Mouse (Mus musculus) kidney, adult 11 months (tissue): ENCODE measurements around the gene 4930442H23Rik.

Source experiments
- DNase-seq: peaks from one replicate; pipeline ENCODE4 v3.0.0; 2022

Gene 4930442H23Rik

GRCm38 (mm10) chr10:81143157-81143633 is 40.5 kb downstream of the 4930442H23Rik start:
- DNase-seq = no peak

DNA sequence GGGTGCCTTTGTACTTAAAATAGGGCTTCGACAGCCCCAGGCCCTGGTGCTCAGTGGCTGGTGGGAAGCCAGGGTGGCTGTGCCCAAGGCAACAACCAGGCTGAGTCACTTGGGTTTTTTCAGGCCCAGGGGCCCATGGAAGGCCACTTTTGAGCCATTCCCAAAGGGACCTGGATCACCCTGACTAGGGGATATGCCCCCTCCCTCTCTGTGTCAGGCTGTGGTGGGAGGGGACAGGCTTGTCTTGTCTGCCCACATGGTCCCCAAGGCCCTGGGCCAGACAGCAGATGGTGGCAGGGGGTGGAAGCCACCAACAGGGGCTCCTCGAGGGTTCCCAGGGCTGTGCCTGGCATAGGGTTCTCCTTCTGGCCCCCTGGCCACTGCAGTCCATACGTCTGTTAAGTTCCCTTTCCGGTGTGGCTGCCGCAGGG is 41.1 kb downstream of the 4930442H23Rik start:
- DNase-seq = no peak

GRCm38 (mm10) chr10:81141455-81142210 is 42.0 kb downstream of the 4930442H23Rik start:
- DNase-seq = no peak

GRCm38 (mm10) chr10:81140717-81141454 is 42.8 kb downstream of the 4930442H23Rik start:
- DNase-seq = peak; percentile 39

- no peak for DNase-seq
Measured at GRCm38 (mm10) chr10:81140005-81140404, 43.6 kb downstream of the 4930442H23Rik start.

- DNase-seq = no peak
Measured at GRCm38 (mm10) chr10:81139529-81139846, 44.2 kb downstream of the 4930442H23Rik start.

DNA sequence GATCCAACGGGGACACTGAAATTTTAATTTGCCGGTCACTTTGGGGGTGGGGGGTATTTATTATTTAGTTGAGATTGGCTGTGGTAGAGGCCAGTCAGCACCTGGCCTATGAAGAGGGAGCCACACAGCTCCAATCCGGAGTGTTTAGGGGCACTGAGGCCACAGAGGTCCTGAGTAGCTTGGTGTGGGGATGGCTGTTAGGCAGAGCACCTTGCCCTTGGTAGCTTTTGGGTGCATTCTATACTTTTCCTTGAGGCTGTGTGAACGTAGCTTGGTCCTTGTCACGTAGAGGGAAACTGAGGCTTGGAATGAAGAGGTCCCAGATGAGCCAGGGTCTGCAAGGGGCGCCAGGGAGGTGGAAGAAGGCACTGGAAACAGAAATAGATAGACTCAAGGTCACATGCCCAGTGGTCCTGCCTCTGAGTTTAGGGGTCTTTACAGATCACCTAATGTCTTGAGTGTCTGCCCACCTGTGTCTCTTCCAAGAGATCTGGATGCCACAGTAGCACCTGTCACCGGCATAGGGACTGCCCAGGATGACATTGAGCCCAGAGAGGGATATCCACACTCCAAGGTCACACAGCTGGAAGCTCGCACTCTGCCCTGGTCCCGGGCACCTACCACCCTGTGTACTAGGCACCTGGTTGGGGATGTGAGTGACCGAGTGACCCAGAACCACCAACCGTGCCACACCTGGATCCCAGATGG is 44.7 kb downstream of the 4930442H23Rik start:
- DNase-seq = no peak

- peak; percentile 45 for DNase-seq
Measured at GRCm38 (mm10) chr10:81138131-81138782, 45.4 kb downstream of the 4930442H23Rik start.

DNA sequence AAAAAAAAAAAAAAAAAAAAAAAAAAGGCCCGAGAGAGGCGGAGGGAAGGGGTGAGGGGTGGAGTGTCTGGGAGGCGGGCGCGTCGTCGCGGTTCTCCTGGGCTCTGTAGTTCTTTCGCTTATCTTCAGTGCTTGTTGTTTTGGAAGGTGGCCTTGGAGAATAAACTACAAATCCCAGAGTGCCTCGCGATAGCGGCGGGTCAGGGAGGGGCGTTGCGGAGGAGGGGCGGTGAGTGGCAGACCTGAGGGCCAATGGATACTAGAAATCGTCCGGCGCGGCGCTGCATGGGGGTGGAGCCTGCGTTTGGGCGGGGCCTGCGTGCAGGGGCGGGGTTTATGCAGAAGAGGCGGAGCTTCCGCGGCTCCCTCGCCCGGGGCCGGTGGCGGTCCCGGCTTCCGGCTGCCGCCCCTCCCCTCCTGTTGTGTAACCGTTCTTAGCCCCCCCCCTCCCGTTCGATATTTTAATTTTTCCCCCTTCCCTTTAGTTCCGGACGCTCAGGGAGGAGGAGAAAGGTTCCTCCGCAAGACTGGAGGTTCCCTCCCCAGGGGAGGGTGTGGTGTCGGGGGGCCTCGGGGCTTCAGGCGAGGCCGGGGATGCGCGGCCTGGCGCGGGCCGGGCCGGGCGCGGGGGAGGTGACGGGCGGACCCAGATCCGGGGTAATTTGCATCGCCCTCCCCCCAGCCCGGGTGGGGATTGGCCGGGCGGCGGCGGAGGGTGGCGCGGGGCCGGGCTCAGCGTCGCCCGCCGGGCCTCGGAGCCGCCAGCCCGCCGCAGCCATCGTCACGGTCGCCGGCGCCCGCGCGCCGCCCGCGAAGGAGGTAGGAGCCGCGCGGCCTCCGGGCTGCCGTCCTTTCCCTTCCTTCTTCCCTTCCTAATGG is 46.2 kb downstream of the 4930442H23Rik start:
- peak; percentile 99 for DNase-seq

- DNase-seq = peak; percentile 92
Measured at GRCm38 (mm10) chr10:81136706-81137231, 46.9 kb downstream of the 4930442H23Rik start.

DNA sequence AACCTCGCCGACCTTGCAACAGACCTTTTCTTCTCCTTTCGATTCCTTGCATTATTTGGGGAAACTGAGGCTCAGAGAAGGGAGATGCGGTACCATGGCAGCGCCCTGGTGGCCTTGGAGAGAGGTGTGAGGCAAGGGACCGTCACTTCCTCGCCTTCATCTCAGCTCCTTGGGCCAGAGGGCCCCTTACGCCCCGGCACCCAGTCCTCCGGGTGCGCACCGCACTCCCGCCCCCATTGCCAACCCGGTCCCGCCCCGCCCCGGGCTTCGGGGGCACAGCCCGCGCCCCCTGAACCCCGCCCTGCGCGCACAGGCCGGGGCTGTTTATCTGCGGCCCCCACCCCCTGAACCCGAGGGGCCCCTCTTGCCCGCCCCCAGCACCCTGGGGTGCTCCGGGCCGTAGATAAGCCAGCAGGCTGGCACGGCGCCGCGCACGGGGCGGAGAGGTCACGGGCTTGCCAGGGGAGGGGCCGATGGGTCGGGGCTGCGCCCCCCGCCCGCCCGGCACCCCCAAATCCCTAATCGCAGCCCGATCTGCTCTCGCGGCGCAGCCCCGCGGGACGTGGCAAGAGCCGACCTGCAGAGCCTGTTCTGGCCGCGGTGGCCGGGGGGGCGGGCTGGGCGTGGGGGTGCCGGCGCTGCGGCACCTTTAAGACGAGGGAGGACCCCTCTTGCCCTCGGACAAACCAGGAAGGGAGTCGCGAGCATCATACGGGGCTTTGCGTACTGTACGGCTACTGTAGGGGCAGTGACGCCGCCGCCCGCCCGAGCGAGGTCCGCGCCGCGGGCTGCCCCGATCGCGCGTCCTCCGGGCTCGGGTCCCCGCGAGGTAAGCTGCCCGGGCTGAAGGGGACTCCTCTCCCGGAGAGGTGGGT is 47.6 kb downstream of the 4930442H23Rik start:
- peak; percentile 74 for DNase-seq

- peak; percentile 61 for DNase-seq
Measured at GRCm38 (mm10) chr10:81134966-81135681, 48.5 kb downstream of the 4930442H23Rik start, which contains the start of gene Zbtb7a. TSS of gene Zbtb7a (plus strand) at chr10:81135220.

DNA sequence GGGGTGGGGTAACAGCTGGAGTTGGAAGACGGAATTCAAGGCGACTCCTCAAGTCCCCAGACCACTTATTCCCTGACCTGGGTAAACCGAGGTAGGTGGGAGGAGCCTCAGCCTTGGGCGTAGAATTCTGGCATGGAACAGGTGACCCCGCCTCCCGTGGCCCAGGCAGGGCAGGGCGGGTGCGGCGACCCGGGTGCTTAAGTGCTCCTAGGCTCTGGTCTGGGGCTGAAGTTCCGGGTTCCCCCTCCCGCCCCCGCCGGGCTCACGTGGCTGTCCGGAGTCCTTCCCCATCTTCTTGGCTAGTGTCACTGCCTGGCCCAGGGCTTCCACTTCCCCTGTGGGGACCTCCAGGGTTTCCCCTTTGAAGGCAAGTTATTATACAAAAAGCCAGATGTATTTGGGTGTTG is 49.5 kb downstream of the 4930442H23Rik start:
- DNase-seq = peak; percentile 86
